Mouse (Mus musculus) heart, adult 2 months (tissue): ENCODE results near the gene Ntf5. TPM values are rescaled to one million over a fixed set of nuclear protein-coding genes. Genes with fewer than 3 reads are reported as not detected.
"Not testable (repeated sequence)": the region's sequence is repeated elsewhere in the genome, so short reads cannot be mapped to it uniquely, and the experiment has no call there.

Source experiments
- DNase-seq, 2 experiments: peaks; one replicate each; pipeline ENCODE4 v3.0.0; 2021
- H3K27ac ChIP-seq: fragments of 200-600 bp; 2 replicates; pipeline ENCODE4 v1.8.1; 2022
- H3K27me3 ChIP-seq: fragments of 200-500 bp; 2 replicates; pipeline ENCODE4 v1.6.1; 2012; ENCODE audit warnings: mild to moderate bottlenecking, low read length, inconsistent platforms, mixed read lengths; ENCODE audit not compliant: control insufficient read depth, insufficient read depth
- H3K36me3 ChIP-seq: fragments of 200-500 bp; 2 replicates; pipeline ENCODE4 v1.6.1; 2012; ENCODE audit warnings: low read length, inconsistent platforms; ENCODE audit not compliant: control insufficient read depth, insufficient read depth
- H3K4me1 ChIP-seq: fragments of 200-500 bp; 2 replicates; pipeline ENCODE4 v1.6.1; 2011; ENCODE audit warnings: low read length; ENCODE audit not compliant: control insufficient read depth, insufficient read depth
- H3K4me3 ChIP-seq: fragments of 200-600 bp; 2 replicates; pipeline ENCODE4 v1.8.1; 2022
- H3K79me2 ChIP-seq: fragments of 200-500 bp; replicated peaks from 2 replicates; pipeline ENCODE4 v1.6.1; 2012; ENCODE audit warnings: mild to moderate bottlenecking, inconsistent platforms, low read length, moderate library complexity, mixed read lengths; ENCODE audit not compliant: control insufficient read depth, insufficient read depth
- H3K9ac ChIP-seq: fragments of 200-500 bp; 2 replicates; pipeline ENCODE4 v1.6.1; 2012; ENCODE audit warnings: low read depth, mild to moderate bottlenecking, control low read depth, inconsistent platforms, low read length, mixed read lengths
- CTCF ChIP-seq: fragments of 200-600 bp; IDR thresholded peaks from 2 replicates; pipeline ENCODE4 v1.8.1; 2022; ENCODE audit warnings: antibody characterized with exemption, mild to moderate bottlenecking, moderate library complexity
- EP300 ChIP-seq: fragments of 200-500 bp; IDR thresholded peaks from 2 replicates; pipeline ENCODE4 v1.6.1; 2011; ENCODE audit warnings: low read depth, low read length, control low read depth; ENCODE audit not compliant: insufficient read depth
- POLR2A ChIP-seq: fragments of 200-500 bp; IDR thresholded peaks from 2 replicates; pipeline ENCODE4 v1.6.1; 2011; ENCODE audit warnings: mild to moderate bottlenecking, low read depth, low read length, control low read depth; ENCODE audit not compliant: insufficient read depth
- WGBS: fragments of 180-500 bp; shearing (Covaris S2); methylation state at CpG from one replicate; pipeline ENCODE4 v1.1.7; 2018; 5-methylcytosine and 5-hydroxymethylcytosine counted together
- intact Hi-C: fragments of 180-260 bp; cut with DNase I; formaldehyde crosslinking; loops from one replicate; pipeline ENCODE4 v1.15.1; 2025
- polyA plus RNA-seq: library from polyadenylated mRNA; depleted of rRNA; stranded (reverse); fragments of >200 nt; gene quantifications from 2 replicates; pipeline ENCODE4 v1.2.3, GENCODE M21; 2012
- total RNA-seq, 2 experiments: library from RNA; stranded (reverse); gene quantifications; 2 replicates each; pipeline ENCODE4 v1.2.3; 2021

Ntf5 gene
- total and polyA plus RNA-seq, 3 experiments: 0.11 to 0.50 (median 0.43) TPM

DNA sequence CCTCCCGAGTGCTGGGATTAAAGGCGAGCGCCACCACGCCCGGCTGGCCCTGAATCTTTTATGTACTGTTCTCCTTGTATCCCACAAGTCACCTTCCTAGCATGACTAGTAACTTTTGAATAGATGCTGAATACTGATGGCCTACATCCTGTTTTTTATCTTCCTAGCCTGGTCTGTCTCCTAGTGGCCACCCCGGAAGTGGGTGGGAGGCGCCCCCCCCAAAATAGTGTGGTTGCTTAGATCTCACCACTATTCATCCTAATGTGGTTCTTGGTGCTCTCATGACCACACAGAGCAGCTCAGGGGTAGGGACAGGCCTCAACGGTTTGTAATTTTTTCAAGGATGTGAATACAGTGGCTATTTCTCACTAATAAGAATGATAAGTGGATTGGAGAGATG is 38.9 kb upstream of the Ntf5 start:
- Histone ChIP-seq H3K79me2 (no peaks in the 10 kb centered on the region), H3K4me3 (no peak overlapping the region), H3K36me3 (no peaks in the 10 kb centered on the region), H3K9ac (no peak overlapping the region), H3K27me3 (no peaks in the 10 kb centered on the region; the same call in 1 of the 2 replicates), H3K4me1 (peaks cover 1% of the 10 kb centered on the region; the same call in 1 of the 2 replicates), H3K27ac (no peak overlapping the region)
- WGBS: 87% methylated on average over 8 of the region's 8 CpGs
- no peak for DNase-seq
- TF ChIP-seq POLR2A (no peak), EP300 (no peak), CTCF (no peak)
- intact Hi-C loops: no loop called here

DNA sequence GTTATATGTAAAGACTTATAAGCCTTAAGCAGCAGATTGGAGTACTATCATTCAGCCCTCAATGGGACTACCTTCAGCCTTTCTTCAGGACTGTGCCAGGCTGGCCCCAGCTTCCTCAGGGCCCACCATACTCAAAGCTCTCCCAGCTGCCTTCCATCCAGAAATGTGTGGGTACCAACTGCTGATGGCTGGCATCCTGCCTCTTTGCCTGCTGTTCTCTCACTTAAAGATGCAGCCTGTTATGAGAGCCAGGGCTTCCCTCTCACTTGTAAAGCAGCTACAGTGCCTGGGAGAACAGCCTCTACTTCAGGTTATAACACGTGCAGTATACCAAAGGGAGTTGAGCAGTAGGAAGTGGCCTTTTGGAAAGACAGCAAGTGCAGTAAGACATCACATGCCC is 37.4 kb upstream of the Ntf5 start:
- Histone ChIP-seq H3K27ac (no peak overlapping the region), H3K79me2 (no peaks in the 10 kb centered on the region), H3K9ac (no peak overlapping the region), H3K4me1 (no peaks in the 10 kb centered on the region), H3K4me3 (no peak overlapping the region), H3K36me3 (no peaks in the 10 kb centered on the region), H3K27me3 (no peaks in the 10 kb centered on the region)
- TF ChIP-seq POLR2A: no peak
- TF ChIP-seq EP300: no peak
- no peak for TF ChIP-seq CTCF
- intact Hi-C loops: no loop called here
- whole genome bisulfite sequencing: 73% methylated on average over 1 of the region's 1 CpGs
- no peak for DNase-seq

DNA sequence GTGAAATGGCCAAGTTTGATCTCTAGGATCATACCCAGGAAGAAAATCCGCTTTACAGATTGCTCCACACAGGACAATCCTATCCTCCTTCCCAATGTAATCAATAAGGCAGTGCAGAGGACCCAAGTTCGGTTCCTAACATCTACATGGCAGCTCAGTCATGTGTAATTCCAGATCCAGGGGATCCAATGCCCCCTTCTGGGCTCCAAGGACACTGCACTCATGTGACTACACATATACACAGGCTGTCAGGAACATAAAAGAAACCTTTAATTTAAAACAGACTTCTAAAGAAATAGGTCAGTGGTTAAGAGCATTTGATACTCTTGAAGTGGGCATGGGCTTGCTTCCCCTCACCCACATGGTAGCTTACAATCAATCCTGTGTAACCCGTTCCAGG is 27.4 kb upstream of the Ntf5 start:
- DNase-seq: no peak
- Histone ChIP-seq H3K4me3 (no peak overlapping the region), H3K27ac (no peak overlapping the region), H3K9ac (no peak overlapping the region), H3K4me1 (no peaks in the 10 kb centered on the region), H3K36me3 (peaks cover 29% of the 10 kb centered on the region), H3K79me2 (no peaks in the 10 kb centered on the region), H3K27me3 (no peaks in the 10 kb centered on the region)
- WGBS: 95% methylated on average over 3 of the region's 3 CpGs
- intact Hi-C loops: no loop called here
- no peak for TF ChIP-seq POLR2A
- TF ChIP-seq CTCF: peak; percentile 30; the same call in 1 of the 2 replicates

DNA sequence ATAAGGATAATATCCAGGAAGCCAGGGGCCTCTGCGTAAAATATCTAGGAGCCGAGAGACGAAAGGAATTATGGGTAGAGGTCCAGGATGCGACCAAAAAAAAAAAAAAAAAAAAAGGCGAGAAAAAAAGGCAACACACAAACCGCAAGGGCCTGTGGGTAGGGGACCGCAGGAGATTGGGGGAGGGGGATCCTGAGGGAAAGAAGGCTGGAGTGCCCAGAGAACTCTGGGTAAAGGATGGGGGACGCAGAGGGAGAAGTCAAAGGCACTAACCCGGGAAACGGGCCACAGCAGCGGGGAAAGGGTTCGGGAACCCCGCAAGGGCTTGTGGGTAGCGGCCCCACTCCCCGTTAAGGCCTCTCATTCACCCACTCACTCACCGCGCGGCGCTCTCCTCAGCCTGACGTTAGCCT is 18.4 kb upstream of the Ntf5 start:
- peaks cover 21% of the 10 kb centered on the region for H3K36me3 ChIP-seq
- WGBS: 0% methylated on average over 19 of the region's 20 CpGs
- peak overlapping the region; percentile 94 for H3K27ac ChIP-seq
- H3K9ac ChIP-seq: peak overlapping the region; percentile 74
- H3K4me1 ChIP-seq: peaks cover 7% of the 10 kb centered on the region
- peak overlapping the region; percentile 88 for H3K4me3 ChIP-seq
- TF ChIP-seq CTCF (no peak), EP300 (no peak), POLR2A (no peak)
- H3K79me2 ChIP-seq: peaks cover 8% of the 10 kb centered on the region
- H3K27me3 ChIP-seq: no peaks in the 10 kb centered on the region
- intact Hi-C loops: loop anchor here (5.0 kb wide), 1 partner anchor 93 kb away; no protein-coding TSS in a partner anchor
- no peak for DNase-seq

DNA sequence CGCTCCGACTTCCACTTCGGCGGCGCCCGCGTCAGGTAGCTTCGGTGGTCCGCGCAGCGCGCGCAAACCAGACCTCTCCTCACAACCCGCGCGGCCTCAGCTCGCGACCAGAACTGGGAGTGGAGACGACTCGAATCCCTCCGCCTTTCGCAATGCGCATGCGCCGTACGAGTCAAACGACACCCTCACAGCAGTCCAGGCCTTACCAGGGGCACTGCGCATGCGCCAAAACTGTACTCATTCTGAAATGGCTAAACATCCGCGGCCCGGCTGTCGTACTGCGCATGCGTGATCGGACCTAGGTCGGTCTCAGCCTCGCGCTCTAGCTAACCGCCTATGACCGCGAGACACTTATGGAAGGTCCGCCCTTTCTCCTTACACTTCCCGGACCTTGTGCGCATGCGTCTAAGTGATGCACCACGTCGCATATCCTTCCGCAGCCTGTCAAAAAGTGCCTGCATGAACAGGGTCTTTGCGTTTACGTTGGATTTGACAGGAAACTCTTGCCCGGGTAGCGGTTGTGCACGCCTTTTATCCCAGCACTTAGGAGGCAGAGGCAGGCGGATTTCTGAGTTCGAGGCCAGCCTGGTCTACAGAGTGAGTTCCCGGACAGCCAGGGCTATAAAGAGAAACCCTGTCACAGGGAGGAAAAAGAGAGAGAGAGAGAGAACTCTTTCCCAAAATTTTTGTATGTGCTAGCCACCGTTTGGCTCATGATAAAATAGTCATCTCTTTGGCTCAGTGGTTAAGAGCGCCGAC is 17.7 kb upstream of the Ntf5 start, which contains the start of gene Snrnp70:
Snrnp70 (minus strand) TSS at position 165 of the 759 bp plus-strand sequence.
- peak; percentile 98 to 100 for DNase-seq
- H3K27ac ChIP-seq: peak within 1 kb of the TSS; percentile 94
- TF ChIP-seq POLR2A: peak; percentile 89
- TF ChIP-seq CTCF: no peak
- TF ChIP-seq EP300: peak; percentile 94
- intact Hi-C loops: loop anchor here (5.0 kb wide), 1 partner anchor 93 kb away; no protein-coding TSS in a partner anchor
- H3K36me3 ChIP-seq: peaks cover 15% of the 10 kb centered on the region
- peak within 1 kb of the TSS; percentile 88 for H3K4me3 ChIP-seq
- WGBS: under 1% methylated on average over 60 of the region's 60 CpGs
- no peaks in the 10 kb centered on the region for H3K27me3 ChIP-seq
- H3K4me1 ChIP-seq: peaks cover 7% of the 10 kb centered on the region
- H3K9ac ChIP-seq: peak within 1 kb of the TSS; percentile 74
- peaks cover 8% of the 10 kb centered on the region for H3K79me2 ChIP-seq

DNA sequence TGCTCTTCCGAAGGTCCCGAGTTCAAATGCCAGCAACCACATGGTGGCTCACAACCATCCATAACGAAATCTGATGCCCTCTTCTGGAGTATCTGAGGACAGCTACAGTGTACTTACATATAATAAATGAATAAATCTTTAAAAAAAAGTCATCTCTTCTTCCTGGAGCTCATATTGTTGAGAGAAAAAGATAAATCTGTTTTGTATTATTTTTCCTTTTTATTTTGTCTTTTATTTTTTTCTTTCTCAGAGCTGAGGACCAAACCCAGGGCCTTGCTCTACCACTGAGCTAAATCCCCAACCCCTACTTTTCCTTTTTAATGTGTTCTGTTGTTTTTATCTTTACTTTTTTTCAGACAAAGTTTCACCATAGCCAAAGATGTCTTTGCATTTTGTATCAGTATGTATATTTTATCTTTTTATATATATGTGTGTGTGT is 17.1 kb upstream of the Ntf5 start:
- 0% methylated on average over 3 of the region's 3 CpGs for WGBS
- not testable (repeated sequence) for H3K27me3 ChIP-seq, H3K9ac ChIP-seq, H3K4me1 ChIP-seq, H3K79me2 ChIP-seq, DNase-seq
- peaks cover 14% of the 10 kb centered on the region for H3K36me3 ChIP-seq
- intact Hi-C loops: loop anchor here (5.0 kb wide), 1 partner anchor 94 kb away; no protein-coding TSS in a partner anchor
- TF ChIP-seq CTCF: peak; percentile 67
- H3K4me3 ChIP-seq: peak overlapping the region; percentile 62
- H3K27ac ChIP-seq: peak overlapping the region; percentile 85
